Mouse (Mus musculus): ENCODE results near the gene Olfr1535.

GRCm38 (mm10) chr13:21506221-21506649 lies 53.5 kb downstream of the Olfr1535 start:
- TF ChIP-seq CTCF (IDR thresholded peaks at IDR 0.05; ENCODE audit: extremely low read depth, insufficient read length, insufficient replicate concordance, low read depth, low read length) (peak; percentile 14; the same call in 1 of the 2 replicates), POLR2A (IDR thresholded peaks at IDR 0.05; ENCODE audit: low read depth, low read length) (peak; percentile 27; the same call in 1 of the 2 replicates)

Measured in small intestine, adult 2 months (tissue).